Mouse (Mus musculus) brain, embryonic 14.5 days (tissue): ENCODE results near the gene Arrdc2. TPM values are rescaled to one million over a fixed set of nuclear protein-coding genes. Genes with fewer than 3 reads are reported as not detected.
A peak's percentile ranks its signal among the peaks of the same experiment; 100 is the strongest.

Experiments
- DNase-seq: peaks from one replicate; pipeline ENCODE4 v3.0.0-alpha.2; 2011; ENCODE audit warnings: low read depth
- CTCF ChIP-seq: fragments of 200-500 bp; IDR thresholded peaks from 2 replicates; pipeline ENCODE4 v1.5.1; 2012; ENCODE audit warnings: inconsistent platforms, mild to moderate bottlenecking, moderate library complexity, borderline replicate concordance; ENCODE audit not compliant: insufficient read depth, insufficient read length; ENCODE audit errors: extremely low read depth
- POLR2A ChIP-seq: fragments of 200-500 bp; IDR thresholded peaks from 2 replicates; pipeline ENCODE4 v1.6.1; 2012; ENCODE audit warnings: mild to moderate bottlenecking, inconsistent platforms, borderline replicate concordance; ENCODE audit not compliant: poor library complexity, insufficient read depth, insufficient read length, severe bottlenecking; ENCODE audit errors: extremely low read depth
- polyA plus RNA-seq: library from polyadenylated mRNA; depleted of rRNA; stranded (reverse); fragments of >200 nt; gene quantifications from 2 replicates; pipeline ENCODE4 v1.2.3, GENCODE M21; 2012

The Arrdc2 gene
- polyA plus RNA-seq, 1 experiment, result 27.2 TPM

DNA sequence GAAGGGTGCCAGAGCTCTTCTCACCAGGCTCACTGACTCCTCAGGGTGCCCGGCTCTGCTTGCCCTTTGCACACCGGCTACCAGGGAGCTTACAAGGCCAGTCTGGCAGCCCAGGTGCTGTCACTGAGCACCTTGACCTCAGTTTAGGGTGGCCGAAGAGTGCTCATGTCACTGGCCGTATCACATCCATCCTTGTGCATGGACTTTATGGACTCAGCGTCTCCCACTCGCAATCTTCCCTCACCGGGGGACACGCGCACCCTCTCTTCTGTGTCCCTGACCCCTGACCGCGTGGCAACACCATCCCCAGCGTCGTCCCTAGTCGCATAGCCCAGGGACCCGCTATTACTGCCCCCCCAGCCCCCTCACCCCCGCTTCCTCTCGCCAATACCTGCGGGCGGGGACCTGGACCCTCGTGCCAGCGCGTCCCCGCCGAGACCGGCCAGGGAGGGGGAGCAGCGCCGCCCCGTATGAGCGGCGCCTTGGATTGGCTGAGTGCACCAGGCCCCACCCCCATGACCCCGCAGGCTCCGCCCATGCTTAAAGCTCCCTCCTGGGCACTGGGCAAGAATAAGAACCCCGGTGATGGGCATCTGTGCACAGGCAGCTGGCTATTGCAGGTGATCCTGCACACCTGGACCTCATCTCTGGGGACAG, 17.1 kb upstream of the Arrdc2 start:
- DNase-seq, result peak; percentile 78
- TF ChIP-seq POLR2A, result no peak
- TF ChIP-seq CTCF, result no peak

DNA sequence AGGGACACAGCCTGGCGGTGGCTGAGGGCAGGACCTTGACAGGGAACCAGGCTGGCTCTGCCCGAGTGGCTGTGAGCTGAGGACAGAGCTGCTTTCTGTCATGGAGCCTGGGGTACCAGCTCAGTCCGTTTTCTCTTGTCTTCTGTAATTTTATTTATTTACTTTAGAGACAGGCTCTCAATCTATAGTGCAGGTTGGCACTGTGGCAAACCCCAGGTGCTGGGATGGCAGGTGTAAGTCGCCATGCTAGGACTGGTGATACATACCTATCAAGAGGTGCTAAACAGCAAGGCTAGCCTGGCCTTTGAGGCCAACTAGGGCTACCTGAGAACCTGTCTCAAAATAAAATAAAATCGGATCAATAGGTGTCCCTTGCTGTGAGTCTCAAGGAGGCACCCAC, 16.5 kb upstream of the Arrdc2 start:
- no peak for DNase-seq

DNA sequence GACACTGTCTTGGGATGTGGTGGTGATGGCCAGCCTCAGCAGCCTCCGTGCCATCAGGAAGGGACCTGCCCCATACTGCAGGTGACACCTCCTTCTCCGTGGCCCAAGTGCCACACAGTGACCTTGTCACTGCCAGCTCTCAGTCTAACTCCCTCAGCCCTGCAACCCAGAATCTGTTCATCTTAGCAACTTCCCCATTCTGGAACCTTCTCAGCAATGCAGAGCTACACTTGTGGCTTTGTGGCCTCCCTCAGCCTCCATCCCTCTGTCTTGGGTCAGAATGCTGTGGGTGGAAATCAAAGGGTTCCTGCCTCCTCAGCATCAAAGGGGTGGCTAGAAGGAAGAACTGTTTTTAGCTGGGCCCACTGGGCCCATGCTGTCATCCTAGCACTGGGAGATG, 14.3 kb upstream of the Arrdc2 start:
- no peak for TF ChIP-seq POLR2A
- TF ChIP-seq CTCF, result no peak
- DNase-seq, result no peak

More for the DNA sequence above, 16.5 kb upstream of the Arrdc2 start:
- TF ChIP-seq POLR2A (no peak), CTCF (no peak)

- DNase-seq, result no peak
- TF ChIP-seq POLR2A (no peak), CTCF (no peak)
These were observed 13.2 kb upstream of the Arrdc2 start for GRCm38 (mm10) chr8:70852595-70853231.

GRCm38 (mm10) chr8:70851837-70852236, 12.3 kb upstream of the Arrdc2 start:
- TF ChIP-seq POLR2A (no peak), CTCF (no peak)
- DNase-seq, result no peak

DNA sequence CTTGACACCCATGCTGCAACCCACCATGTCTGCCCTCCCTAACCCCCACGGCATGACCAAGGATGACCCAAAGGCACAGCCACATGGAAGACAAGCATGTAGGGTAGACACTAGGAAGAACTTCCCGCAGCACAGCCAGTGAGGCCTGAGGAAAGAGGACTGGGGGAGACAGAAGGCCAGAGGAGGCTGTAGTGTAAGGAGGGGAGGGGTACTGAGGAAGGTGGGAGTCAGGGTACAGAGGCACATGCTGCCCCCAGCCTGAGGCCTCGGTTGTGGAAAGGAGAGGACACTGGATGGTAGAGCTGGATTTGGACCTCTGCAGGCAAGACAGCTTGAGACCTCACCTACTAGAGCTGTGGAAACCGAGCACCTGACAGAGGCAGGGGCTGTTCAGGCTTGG, 11.4 kb upstream of the Arrdc2 start:
- TF ChIP-seq CTCF (no peak), POLR2A (no peak)
- no peak for DNase-seq

GRCm38 (mm10) chr8:70850132-70850845, 10.8 kb upstream of the Arrdc2 start:
- no peak for DNase-seq
- no peak for TF ChIP-seq CTCF
- TF ChIP-seq POLR2A, result no peak

- TF ChIP-seq POLR2A (no peak), CTCF (no peak)
These were observed 9.9 kb upstream of the Arrdc2 start for GRCm38 (mm10) chr8:70849333-70849990.

DNA sequence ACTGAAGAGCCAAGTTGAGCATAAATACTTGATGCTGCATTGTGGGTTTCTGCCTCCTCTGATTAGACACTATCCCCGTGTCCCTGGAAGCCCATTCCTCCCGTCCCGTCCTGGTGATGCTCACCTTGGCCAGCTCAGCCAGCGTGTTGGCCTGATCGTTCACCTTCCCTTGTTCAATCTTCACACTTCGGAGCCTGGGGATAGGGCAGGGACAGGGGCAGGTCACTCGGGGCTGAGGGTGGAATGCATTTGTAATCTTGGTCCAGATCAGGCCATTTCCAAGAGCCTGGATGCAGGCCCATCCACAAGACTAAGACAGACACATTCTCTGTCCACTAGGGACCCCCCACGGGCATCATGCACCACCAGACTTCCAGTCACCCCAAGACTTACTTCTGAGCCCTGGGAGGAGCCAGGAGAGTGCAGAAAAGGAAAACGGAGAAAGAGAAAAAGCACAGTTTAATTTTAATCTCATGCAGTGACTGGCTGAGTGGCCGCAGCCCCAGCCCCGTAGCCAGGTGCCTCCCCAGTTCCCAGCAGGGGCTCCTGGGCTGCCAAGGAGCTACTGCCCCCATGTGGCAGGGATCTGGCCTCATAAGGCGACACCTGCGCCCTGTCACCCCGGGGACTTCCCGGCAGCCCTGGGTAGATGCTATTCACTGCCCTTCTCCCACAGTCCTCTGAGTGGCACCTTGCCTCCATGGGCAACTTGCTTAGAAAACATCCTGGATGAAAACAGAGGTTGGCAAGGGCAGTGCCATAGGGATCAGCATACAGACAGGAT, 7.0 kb upstream of the Arrdc2 start:
- TF ChIP-seq CTCF (no peak), POLR2A (no peak)
- DNase-seq, result no peak

More at GRCm38 (mm10) chr8:70849333-70849990, 9.9 kb upstream of the Arrdc2 start:
- DNase-seq, result no peak

DNA sequence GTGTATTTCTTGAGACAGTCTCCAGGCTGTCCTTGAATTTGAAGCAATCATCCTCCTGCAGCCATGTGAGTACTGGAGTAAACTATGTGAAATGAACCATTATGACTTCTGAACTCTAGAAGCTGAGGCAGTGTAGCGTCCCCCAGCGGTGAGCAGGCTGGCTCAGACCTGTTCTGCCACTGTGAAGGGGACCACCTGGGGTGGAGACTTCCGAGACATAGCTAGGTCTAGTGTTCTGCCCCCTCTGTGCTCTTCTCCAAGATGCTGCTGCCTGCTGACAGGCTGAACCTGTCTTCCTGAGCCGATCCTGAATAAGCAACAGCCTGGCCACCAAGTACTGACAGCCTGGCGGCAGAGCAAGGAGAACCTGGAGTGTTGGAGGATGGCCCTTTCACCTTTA, 5.6 kb upstream of the Arrdc2 start:
- TF ChIP-seq POLR2A (no peak), CTCF (no peak)
- no peak for DNase-seq

DNA sequence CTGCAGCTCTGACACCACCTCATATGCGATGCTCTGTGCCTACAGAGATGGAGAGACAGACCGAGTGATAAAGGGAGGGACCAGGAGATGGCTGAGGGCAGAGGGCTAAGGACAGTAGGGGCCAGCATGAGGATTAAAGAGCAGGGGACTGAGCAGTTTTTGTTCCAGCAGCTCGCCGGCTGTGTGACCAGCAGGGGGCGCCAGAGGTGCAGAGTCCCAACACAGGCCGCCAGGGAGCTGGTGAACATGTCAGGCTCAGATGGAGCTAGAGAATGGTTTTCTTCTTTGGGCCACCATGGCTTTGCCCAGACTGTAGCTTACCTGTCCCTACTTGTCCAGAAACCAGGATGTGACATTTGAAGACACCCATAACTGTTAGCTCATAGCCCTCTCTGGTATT, 5.0 kb upstream of the Arrdc2 start:
- peak; percentile 91 for DNase-seq
- TF ChIP-seq POLR2A (no peak), CTCF (peak; percentile 100)

- no peak for TF ChIP-seq POLR2A
- TF ChIP-seq CTCF, result no peak
These were observed 4.4 kb upstream of the Arrdc2 start for GRCm38 (mm10) chr8:70843941-70844340.

More at GRCm38 (mm10) chr8:70843941-70844340, 4.4 kb upstream of the Arrdc2 start:
- no peak for DNase-seq
